Mouse (Mus musculus) MEL (cell line): ENCODE data around the gene Fscn1.

Source experiments
- BHLHE40 ChIP-seq: IDR thresholded peaks from 2 replicates; pipeline ENCODE4 v1.6.1; 2012; ENCODE audit warnings: low read depth, mild to moderate bottlenecking, inconsistent platforms, low read length, improper control_type of control experiment, borderline replicate concordance
- CTCF ChIP-seq, 3 experiments: IDR thresholded peaks in 2 of 3; conservative IDR thresholded peaks in 1 of 3; 2 replicates each; pipeline ENCODE4 v1.5.1; 2011 to 2012; ENCODE audit warnings: low read length in 3 of 3, low read depth in 2 of 3, mild to moderate bottlenecking in 2 of 3, improper control_type of control experiment in 1 of 3, inconsistent platforms in 1 of 3, mixed read lengths in 1 of 3, moderate library complexity in 1 of 3; ENCODE audit not compliant: control insufficient read depth in 1 of 3, insufficient read depth in 1 of 3, poor library complexity in 1 of 3, severe bottlenecking in 1 of 3
- MAFK ChIP-seq: IDR thresholded peaks from 2 replicates; pipeline ENCODE4 v1.6.1; 2011; ENCODE audit warnings: low read depth, mild to moderate bottlenecking, low read length, improper control_type of control experiment, borderline replicate concordance
- MAX ChIP-seq: IDR thresholded peaks from 2 replicates; pipeline ENCODE4 v1.6.1; 2011; ENCODE audit warnings: low read length, improper control_type of control experiment
- MAZ ChIP-seq: IDR thresholded peaks from 2 replicates; pipeline ENCODE4 v1.6.1; 2012; ENCODE audit warnings: low read depth, mild to moderate bottlenecking, inconsistent platforms, low read length, improper control_type of control experiment
- MEF2A ChIP-seq: IDR thresholded peaks from 2 replicates; pipeline ENCODE4 v1.6.1; 2014; ENCODE audit warnings: low read depth, mild to moderate bottlenecking, inconsistent platforms, low read length, improper control_type of control experiment; ENCODE audit not compliant: poor library complexity, insufficient replicate concordance, severe bottlenecking; ENCODE audit errors: extremely low read depth
- MYB ChIP-seq: IDR thresholded peaks from 2 replicates; pipeline ENCODE4 v1.6.1; 2011; ENCODE audit warnings: mild to moderate bottlenecking, low read depth, low read length, improper control_type of control experiment
- POLR2A ChIP-seq, 2 experiments: IDR thresholded peaks; 2 replicates each; pipeline ENCODE4 v1.6.1; 2011 to 2012; ENCODE audit warnings: low read length in 2 of 2, mild to moderate bottlenecking in 2 of 2, control low read depth in 1 of 2, improper control_type of control experiment in 1 of 2, low read depth in 1 of 2, moderate library complexity in 1 of 2; ENCODE audit not compliant: control insufficient read depth in 1 of 2, insufficient read depth in 1 of 2, poor library complexity in 1 of 2
- POLR2AphosphoS2 ChIP-seq: IDR thresholded peaks from 2 replicates; pipeline ENCODE4 v1.6.1; 2011; ENCODE audit warnings: low read length, improper control_type of control experiment
- RAD21 ChIP-seq: IDR thresholded peaks from 2 replicates; pipeline ENCODE4 v1.6.1; 2011; ENCODE audit warnings: mild to moderate bottlenecking, low read depth, low read length, improper control_type of control experiment
- TAL1 ChIP-seq: IDR thresholded peaks from 2 replicates; pipeline ENCODE4 v1.6.1; 2012; ENCODE audit warnings: mild to moderate bottlenecking, inconsistent platforms, low read length, moderate library complexity, mixed read lengths
- TBP ChIP-seq: IDR thresholded peaks from 2 replicates; pipeline ENCODE4 v1.8.0; 2011; ENCODE audit warnings: low read depth, low read length, improper control_type of control experiment
- UBTF ChIP-seq: IDR thresholded peaks from 2 replicates; pipeline ENCODE4 v1.6.1; 2012; ENCODE audit warnings: low read depth, mild to moderate bottlenecking, inconsistent platforms, low read length, improper control_type of control experiment, moderate library complexity, borderline replicate concordance; ENCODE audit not compliant: insufficient read depth
- ZMIZ1 ChIP-seq: IDR thresholded peaks from 2 replicates; pipeline ENCODE4 v1.6.1; 2012; ENCODE audit warnings: low read depth, mild to moderate bottlenecking, inconsistent platforms, low read length, improper control_type of control experiment, moderate library complexity

DNA sequence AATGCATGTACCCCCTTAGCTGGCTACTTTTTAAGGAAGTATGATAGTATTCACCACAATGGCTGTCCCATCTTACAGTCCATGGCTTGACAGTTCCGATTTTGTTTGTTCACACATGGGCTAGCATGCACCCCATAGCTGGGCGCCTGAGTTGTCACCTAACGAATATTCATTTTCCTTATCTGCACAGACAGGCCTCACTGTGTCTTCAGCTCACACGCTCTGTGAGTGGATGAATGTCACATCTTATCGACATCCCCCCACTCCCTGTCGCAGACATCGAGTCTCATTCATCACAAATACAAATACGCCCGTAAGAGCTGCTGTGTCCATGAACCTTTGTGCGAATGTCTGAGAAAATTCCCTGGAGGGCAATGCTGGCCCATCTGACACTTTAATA, 24.1 kb downstream of the Fscn1 start:
- TF ChIP-seq MEF2A (no peak), POLR2A (IDR thresholded peaks at IDR 0.05; ENCODE audit: control insufficient read depth in 1 of 2, insufficient read depth in 1 of 2, low read depth in 1 of 2, low read length in 2 of 2, poor library complexity in 1 of 2) (no peak), RAD21 (no peak), POLR2AphosphoS2 (no peak), TAL1 (peak; percentile 83), UBTF (no peak), CTCF (IDR thresholded peaks at IDR 0.05 in 2 of 3, conservative IDR thresholded peaks at IDR 0.05 in 1 of 3; ENCODE audit: control insufficient read depth in 1 of 3, insufficient read depth in 1 of 3, low read depth in 2 of 3, low read length in 3 of 3, poor library complexity in 1 of 3, severe bottlenecking in 1 of 3) (no peak), MAX (peak; percentile 72), MAZ (no peak), TBP (0 out of 2 replicates have a peak, but pooled peaks have one; percentile 19), MAFK (no peak), MYB (peak; percentile 46; the same call in 1 of the 2 replicates), ZMIZ1 (no peak), BHLHE40 (no peak)
